Mouse (Mus musculus): ENCODE measurements at regions not wholly inside any gene's neighbourhood (a gene's known extent, or its start where the extent isn't known, plus 50 kb on each side); places are given as distances from the start of the nearest gene placed in this dataset.

- no peak for DNase-seq (ENCODE audit: low spot score)
Observed at GRCm38 (mm10) chr2:79186878-79187277, 68.3 kb upstream of the Itga4 start.

- no peak for DNase-seq (ENCODE audit: low spot score)
Observed at GRCm38 (mm10) chr2:79188511-79189193, 66.6 kb upstream of the Itga4 start.

GRCm38 (mm10) chr2:79193851-79194250 lies 61.4 kb upstream of the Itga4 start:
- no peak for DNase-seq (ENCODE audit: low spot score)

- no peak for DNase-seq (ENCODE audit: low spot score)
Observed at GRCm38 (mm10) chr2:79201677-79202076, 53.5 kb upstream of the Itga4 start.
